ENCODE assay signal across 19 mouse cellular contexts in genomic region chr11:79459846-79460245, GRCm38 (mm10). TPM values are rescaled to one million over a fixed set of nuclear protein-coding genes. Genes with fewer than 3 reads are reported as not detected.
"Had no signal": no experiment of that assay in that cellular context is flagged by ENCODE, and none has a peak within 500 bp of the region (broad histone marks: within the 10 kb centered on the region; RNA-seq: fewer than 3 reads in every experiment).

No protein-coding gene starts in this region.

- H3K27ac ChIP-seq: limb, embryonic 10.5 days; limb, embryonic 13.5 days; liver, embryonic 12.5 days; liver, embryonic 15.5 days; stomach, embryonic 15.5 days had no signal

- H3K4me3 ChIP-seq: limb, embryonic 10.5 days; limb, embryonic 13.5 days; liver, embryonic 12.5 days; liver, embryonic 15.5 days; stomach, embryonic 15.5 days had no signal

- DNase-seq: kidney, adult 18-20 months; kidney, adult 9 months; kidney, postnatal 14 days; kidney, postnatal 4 days; layer of hippocampus, adult 9-11 months; liver; lung, adult 2 months; lung, postnatal 14 days; lung, postnatal 4 days; midbrain, embryonic 14.5 days; spleen, adult 18-20 months; thymus, adult 18-20 months; thymus, postnatal 36 days had no signal

- ATAC-seq: liver, embryonic 12.5 days had no signal

RNA-seq across cellular contexts. Expression of gene Omg, which starts 44.0 kb away (rescaled TPM):
- total RNA-seq: megakaryocyte-erythroid progenitor cell, adult 5-6 weeks had no signal
